Mouse (Mus musculus): Measurements from ENCODE around the gene Pnldc1.
"Not testable (repeated sequence)": the region's sequence is repeated elsewhere in the genome, so short reads cannot be mapped to it uniquely, and the experiment has no call there.

Pnldc1 gene

DNA sequence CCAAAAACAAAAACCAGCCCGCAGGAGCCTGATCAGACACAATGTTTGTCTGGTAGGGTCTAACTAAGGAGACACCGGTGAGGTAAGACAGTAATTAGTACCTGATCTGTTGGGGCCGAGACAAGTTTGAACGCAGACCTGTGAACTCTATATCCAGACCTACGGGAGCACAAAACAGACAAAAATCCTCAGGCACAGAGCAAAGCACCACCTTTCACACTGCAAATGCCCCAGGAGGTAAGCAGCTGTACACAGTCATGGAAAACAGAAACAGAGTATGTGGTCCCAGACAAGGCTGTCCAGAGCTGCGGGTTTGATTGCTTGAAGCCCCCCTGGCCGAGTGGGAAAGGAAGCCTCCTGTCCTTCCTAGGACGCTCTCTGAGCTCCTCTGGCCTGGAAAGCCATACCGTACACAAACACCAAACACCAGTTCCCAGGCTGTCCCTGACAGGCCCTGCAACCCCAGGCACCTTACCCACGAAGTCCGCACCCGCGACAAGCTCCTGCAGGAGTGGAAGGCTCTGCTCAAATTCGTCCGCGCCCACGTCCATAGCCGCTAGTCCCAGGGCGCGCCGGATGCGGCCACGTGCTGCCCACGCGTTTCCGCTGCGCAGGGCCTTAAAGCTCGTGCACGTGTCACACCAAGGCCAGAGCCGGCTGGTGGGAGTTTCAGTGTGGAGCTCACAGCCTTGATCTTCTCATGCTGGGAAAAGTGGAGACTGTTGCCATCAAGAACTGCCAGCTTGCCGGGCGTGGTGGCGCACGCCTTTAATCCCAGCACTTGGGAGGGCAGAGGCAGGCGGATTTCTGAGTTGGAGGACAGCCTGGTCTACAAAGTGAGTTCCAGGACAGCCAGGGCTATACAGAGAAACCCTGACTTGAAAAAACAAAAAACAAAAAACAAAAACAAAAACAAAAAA lies at the start of gene Pnldc1:
TSS of gene Pnldc1 (minus strand) at position 870 of the 920 bp plus-strand sequence.
- in situ Hi-C loops (cut with MseI, MboI), result no loop called here

GRCm38 (mm10) chr17:12959377-12959776 lies 49.3 kb upstream of the Pnldc1 start:
- in situ Hi-C loops (cut with MseI, MboI), result not testable (repeated sequence)

- in situ Hi-C loops (cut with MseI, MboI), result no loop called here
These were observed 46.6 kb upstream of the Pnldc1 start for GRCm38 (mm10) chr17:12956664-12957063.

GRCm38 (mm10) chr17:12949669-12950068 lies 39.6 kb upstream of the Pnldc1 start:
- in situ Hi-C loops (cut with MseI, MboI), result no loop called here

- in situ Hi-C loops (cut with MseI, MboI), result no loop called here
These were observed 32.6 kb upstream of the Pnldc1 start for GRCm38 (mm10) chr17:12942459-12943162.

- in situ Hi-C loops (cut with MseI, MboI), result no loop called here
These were observed 31.7 kb upstream of the Pnldc1 start for GRCm38 (mm10) chr17:12941543-12942260.

GRCm38 (mm10) chr17:12940151-12940805 lies 30.2 kb upstream of the Pnldc1 start, which contains the start of gene Acat3:
Gene Acat3 (minus strand): TSS chr17:12940600.
- in situ Hi-C loops (cut with MseI, MboI), result no loop called here

DNA sequence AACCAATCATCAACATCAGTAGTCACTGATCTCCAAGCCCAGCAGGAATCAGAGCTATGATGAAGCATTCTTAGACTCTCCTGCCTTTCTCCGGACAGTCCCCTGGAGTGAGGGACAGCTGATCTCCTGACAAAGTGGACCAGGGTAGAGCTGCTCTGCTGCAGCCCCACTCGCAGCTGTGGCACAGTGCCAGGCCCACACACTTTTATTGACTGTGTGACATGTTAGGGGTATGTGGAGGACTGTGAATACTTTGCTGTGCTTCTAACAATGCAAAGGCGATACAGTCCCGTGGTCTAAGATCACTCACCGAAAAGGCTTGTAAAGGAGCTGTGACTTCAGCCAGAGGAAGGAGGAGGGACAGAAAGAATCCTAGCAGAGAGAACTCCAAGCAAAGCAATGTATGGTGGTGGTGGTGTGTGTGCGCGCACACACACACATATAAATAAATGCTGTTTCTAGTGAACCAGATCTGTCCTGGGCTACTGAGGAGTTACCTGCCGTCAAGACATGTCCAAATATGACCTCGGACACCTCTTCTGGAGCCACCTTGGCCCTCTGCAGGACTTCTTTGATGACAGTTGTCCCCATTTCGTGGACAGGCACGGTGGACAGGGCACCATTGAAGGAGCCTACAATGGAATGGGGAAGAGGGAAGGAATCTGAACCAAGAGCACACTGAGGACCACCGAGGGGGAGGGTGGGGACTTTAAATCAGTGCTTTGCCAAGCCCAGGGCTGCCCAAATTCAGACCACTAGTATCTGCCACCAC lies 29.5 kb upstream of the Pnldc1 start:
- in situ Hi-C loops (cut with MseI, MboI), result not testable (repeated sequence)

DNA sequence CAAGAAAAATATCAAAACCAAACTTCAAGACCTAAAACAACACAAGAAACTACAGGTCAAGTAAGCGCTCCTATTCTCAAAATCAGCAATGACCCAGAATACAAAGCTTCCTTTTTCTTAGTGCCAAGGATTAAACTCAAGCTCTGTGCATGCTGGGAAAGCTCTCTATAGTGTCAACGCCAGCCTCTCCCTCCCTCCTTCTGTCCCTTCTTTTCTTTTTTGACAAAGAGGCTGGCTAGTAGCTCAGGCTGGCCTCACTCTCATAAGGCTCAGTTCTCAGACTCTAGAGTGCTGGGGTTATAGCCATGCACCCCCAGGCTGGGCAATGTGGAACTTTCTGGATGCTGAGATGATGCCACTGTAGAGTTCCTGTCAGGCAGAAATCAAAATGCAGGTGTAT lies 28.0 kb upstream of the Pnldc1 start:
- in situ Hi-C loops (cut with MseI, MboI), result no loop called here

DNA sequence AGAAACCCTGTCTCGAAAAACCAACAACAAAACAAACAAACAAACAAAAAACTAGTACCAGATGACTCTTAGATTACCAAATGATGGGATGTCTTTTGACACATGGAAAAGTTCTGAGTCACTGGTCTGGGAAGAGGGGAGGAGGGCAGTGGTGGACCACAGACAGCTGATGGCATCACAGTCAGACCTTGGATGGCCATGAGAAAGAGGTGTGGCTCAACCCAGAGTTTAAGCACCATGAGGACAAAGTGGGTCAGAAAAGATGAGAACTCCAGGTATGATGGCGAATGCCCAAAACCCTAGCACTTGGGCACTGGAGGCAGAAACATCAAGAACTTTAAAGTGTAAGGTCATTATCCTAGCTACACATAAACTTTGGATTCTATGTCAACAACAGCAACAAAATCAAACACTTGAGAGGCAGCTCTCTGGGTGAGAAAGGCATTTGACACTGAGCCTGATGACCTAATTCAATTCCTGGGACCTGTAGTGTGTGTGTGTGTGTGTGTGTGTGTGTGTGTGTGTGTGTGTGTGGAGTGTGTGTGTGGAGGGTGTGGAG lies 27.5 kb upstream of the Pnldc1 start:
- in situ Hi-C loops (cut with MseI, MboI), result no loop called here

- in situ Hi-C loops (cut with MseI, MboI), result no loop called here
These were observed 25.7 kb upstream of the Pnldc1 start for GRCm38 (mm10) chr17:12935719-12936118.

DNA sequence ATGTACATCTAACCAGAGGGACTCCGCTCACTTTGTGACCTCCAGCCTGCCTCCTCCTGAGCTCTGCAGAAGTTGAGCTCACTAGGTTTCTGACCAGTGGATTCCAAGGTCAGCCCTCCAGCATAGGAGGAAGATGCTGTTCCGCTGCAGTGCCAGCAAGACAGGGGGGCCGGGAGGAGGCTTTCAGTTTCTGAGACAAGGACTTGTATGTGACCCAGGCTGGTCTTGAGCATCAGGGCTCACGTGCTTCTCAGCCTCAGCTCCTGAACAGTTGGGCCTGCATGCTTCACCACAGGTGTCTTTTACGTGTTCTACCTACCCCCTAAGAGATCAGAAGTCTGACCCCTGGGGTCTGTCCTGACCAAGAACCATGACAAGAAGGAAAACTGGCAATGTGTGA lies 21.5 kb upstream of the Pnldc1 start:
- in situ Hi-C loops (cut with MseI, MboI), result not testable (repeated sequence)

GRCm38 (mm10) chr17:12925703-12926180 lies 15.7 kb upstream of the Pnldc1 start:
- in situ Hi-C loops (cut with MseI, MboI), result no loop called here

- in situ Hi-C loops (cut with MseI, MboI), result no loop called here
These were observed 15.0 kb upstream of the Pnldc1 start for GRCm38 (mm10) chr17:12925001-12925400.

DNA sequence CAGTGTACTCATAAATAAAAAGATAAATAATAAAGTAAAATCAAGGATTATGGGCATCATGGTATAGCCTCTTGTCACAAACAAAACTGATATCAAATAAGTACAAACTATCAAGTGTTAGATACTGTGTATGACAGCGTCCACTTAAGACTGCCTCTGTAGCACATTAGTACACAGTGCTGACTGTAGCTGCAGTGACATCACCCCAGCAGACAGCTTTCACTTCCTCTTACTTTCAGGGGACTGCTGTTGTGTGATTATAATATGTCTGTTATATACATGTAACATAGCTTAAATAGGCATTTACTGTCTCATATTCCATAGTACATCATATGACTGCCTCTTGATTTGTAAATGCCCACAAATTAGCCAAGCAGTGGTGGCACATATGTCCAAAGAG lies 11.0 kb upstream of the Pnldc1 start:
- in situ Hi-C loops (cut with MseI, MboI), result no loop called here

- in situ Hi-C loops (cut with MseI, MboI), result no loop called here
These were observed 6.8 kb upstream of the Pnldc1 start for GRCm38 (mm10) chr17:12916588-12917380.

DNA sequence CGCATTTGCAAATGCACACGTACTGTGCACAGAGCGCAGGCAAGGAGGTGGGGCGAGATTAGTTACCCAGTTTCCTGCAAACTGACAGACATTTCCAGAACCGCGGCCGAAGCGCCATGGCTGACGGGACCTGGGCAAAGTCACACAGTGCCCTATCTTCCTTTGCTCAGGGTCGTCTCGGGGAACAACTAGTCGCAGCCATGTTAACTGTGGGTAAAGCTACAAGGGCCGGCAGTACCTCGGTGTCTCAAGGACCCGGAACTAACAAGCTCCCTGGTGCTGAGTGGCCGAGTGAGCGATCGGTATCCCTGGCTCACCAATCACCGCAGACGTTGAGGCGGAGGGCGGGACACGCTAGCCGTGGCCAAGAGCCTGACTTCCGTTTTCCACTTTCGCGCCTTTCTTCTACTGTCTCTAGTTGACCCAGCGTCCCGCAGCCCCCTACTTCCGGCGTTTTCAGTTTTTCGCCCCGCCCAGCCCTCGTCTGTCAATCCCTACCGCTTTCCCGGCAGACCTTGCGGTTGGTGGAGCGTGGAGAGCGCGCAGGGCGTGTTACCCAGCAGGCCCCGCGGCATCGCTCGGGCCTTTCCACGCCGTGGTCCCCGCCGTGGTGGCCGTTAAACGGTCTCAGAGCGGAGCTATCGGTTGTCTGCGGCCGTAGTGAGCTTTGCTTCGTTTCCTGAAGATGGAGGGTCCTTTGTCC lies 6.0 kb upstream of the Pnldc1 start, which contains the start of gene Mrpl18:
TSS of gene Mrpl18 (minus strand) at position 465 of the 703 bp plus-strand sequence.
- in situ Hi-C loops (cut with MseI, MboI), result no loop called here

- in situ Hi-C loops (cut with MseI, MboI), result no loop called here
These were observed 5.5 kb upstream of the Pnldc1 start, which contains the start of gene Tcp1 for GRCm38 (mm10) chr17:12915488-12915880. Gene Tcp1 (plus strand): TSS chr17:12915701.

DNA sequence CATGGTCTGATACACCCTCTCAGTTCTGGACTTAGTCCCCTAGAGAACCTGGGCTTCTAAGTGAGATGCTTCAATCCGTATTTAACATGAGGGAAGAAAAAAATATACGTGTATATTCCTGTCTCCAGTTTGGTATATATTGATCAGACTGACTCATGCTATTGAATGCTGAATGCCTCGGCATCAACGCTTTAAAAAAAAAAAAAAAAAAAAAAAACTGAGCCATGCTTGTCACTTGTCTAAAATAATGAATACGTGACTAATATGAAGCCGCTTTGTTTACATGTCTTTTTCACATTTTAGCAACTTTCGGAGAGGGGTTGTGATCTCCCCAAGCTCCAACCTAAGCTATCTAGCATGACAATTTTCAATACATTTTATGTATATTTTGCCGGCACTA lies 361 bp upstream of the Pnldc1 start:
- in situ Hi-C loops (cut with MseI, MboI), result no loop called here

Measured in mouse trophoblast stem cell (cell line).